In genomic region chr8:72138456-72138855, GRCm38 (mm10) we compare ENCODE assay signal across 34 mouse cellular contexts. TPM values are rescaled to one million over a fixed set of nuclear protein-coding genes. Genes with fewer than 3 reads are reported as not detected.
DNase-seq lines count a peak whose midpoint lies in the region; ATAC-seq and TF ChIP-seq lines count a peak whose summit lies in the region.
"Had no signal": no experiment of that assay in that cellular context is flagged by ENCODE, and none has a peak within 500 bp of the region (broad histone marks: within the 10 kb centered on the region; RNA-seq: fewer than 3 reads in every experiment).

No protein-coding gene starts in this region.

- no peak overlapping the region for H3K4me3 ChIP-seq in heart, embryonic 11.5 days (ENCODE audit: low read depth, low read length)
- peak overlapping the region; percentile 3; the same call in 1 of the 2 replicates for H3K4me3 ChIP-seq in hindbrain, embryonic 10.5 days
- H3K4me3 ChIP-seq in hindbrain, embryonic 16.5 days (ENCODE audit: low read length) = no peak overlapping the region
- H3K4me3 ChIP-seq in megakaryocyte, embryonic 14.5 days (replicated peaks) = peak overlapping the region; percentile 96
- H3K4me3 ChIP-seq in stomach, postnatal 0 days (ENCODE audit: low read depth, low read length) = no peak overlapping the region
- H3K4me3 ChIP-seq: embryonic facial prominence, embryonic 13.5 days; gastrocnemius, adult 2 months; heart, embryonic 12.5 days; hindbrain, embryonic 13.5 days had no signal

- ATAC-seq in heart, embryonic 11.5 days (replicated peaks; ENCODE audit: insufficient number of reproducible peaks, low FRiP score, low TSS enrichment) = no peak
- ATAC-seq in hindbrain, embryonic 16.5 days = no peak
- no peak for ATAC-seq in megakaryocyte, adult 5-6 weeks (ENCODE audit: poor library complexity, severe bottlenecking)
- ATAC-seq in stomach, postnatal 0 days (ENCODE audit: low FRiP score, low TSS enrichment) = no peak
- ATAC-seq: activated CD4-positive, CD25-positive, alpha-beta regulatory T cell, adult 4 months; CD4-positive, CD25-positive, alpha-beta regulatory T cell, adult 4 months; forebrain, embryonic 14.5 days; forebrain, postnatal 0 days; hindbrain, postnatal 0 days; inflammation-experienced regulatory T-cells, adult 6 months had no signal

- H3K27ac ChIP-seq in heart, embryonic 11.5 days (ENCODE audit: low read depth, low read length) = no peak overlapping the region
- no peak overlapping the region for H3K27ac ChIP-seq in hindbrain, embryonic 10.5 days
- no peak overlapping the region for H3K27ac ChIP-seq in hindbrain, embryonic 16.5 days (ENCODE audit: low read depth, low read length)
- no peak overlapping the region for H3K27ac ChIP-seq in stomach, postnatal 0 days (replicated peaks)
- H3K27ac ChIP-seq: embryonic facial prominence, embryonic 13.5 days; hindbrain, embryonic 13.5 days; hindbrain, postnatal 0 days had no signal

- TF ChIP-seq CTCF in stomach, postnatal 0 days (IDR thresholded peaks at IDR 0.05; ENCODE audit: low read depth) = no peak

- H3K4me1 ChIP-seq in heart, embryonic 11.5 days (ENCODE audit: control insufficient read depth, insufficient read depth, low read length) = peaks cover 11% of the 10 kb centered on the region
- peaks cover 36% of the 10 kb centered on the region for H3K4me1 ChIP-seq in hindbrain, embryonic 10.5 days (replicated peaks)
- H3K4me1 ChIP-seq in hindbrain, embryonic 16.5 days (ENCODE audit: control insufficient read depth, insufficient read depth, low read depth, low read length) = peaks cover 9% of the 10 kb centered on the region
- peaks cover 88% of the 10 kb centered on the region for H3K4me1 ChIP-seq in megakaryocyte, embryonic 14.5 days
- H3K4me1 ChIP-seq in stomach, postnatal 0 days (replicated peaks; ENCODE audit: control insufficient read depth, insufficient read depth) = no peaks in the 10 kb centered on the region

- WGBS in heart, embryonic 11.5 days (ENCODE audit: insufficient replicate concordance) = 86% methylated on average over 5 of the region's 5 CpGs
- WGBS in hindbrain, embryonic 10.5 days = 98% methylated on average over 5 of the region's 5 CpGs
- WGBS in hindbrain, embryonic 16.5 days = 97% methylated on average over 5 of the region's 5 CpGs
- WGBS in stomach, postnatal 0 days = 91% methylated on average over 5 of the region's 5 CpGs

- peaks cover 47% of the 10 kb centered on the region for H3K36me3 ChIP-seq in heart, embryonic 11.5 days (ENCODE audit: control insufficient read depth, insufficient read depth, low read length)
- H3K36me3 ChIP-seq in hindbrain, embryonic 10.5 days = peaks cover 57% of the 10 kb centered on the region
- H3K36me3 ChIP-seq in hindbrain, embryonic 16.5 days (ENCODE audit: control insufficient read depth, insufficient read depth, low read length) = peaks cover 7% of the 10 kb centered on the region; the same call in 1 of the 2 replicates
- H3K36me3 ChIP-seq in megakaryocyte, embryonic 14.5 days (replicated peaks; ENCODE audit: low read length) = peaks cover 64% of the 10 kb centered on the region
- H3K36me3 ChIP-seq in stomach, postnatal 0 days (ENCODE audit: control insufficient read depth, insufficient read depth, low read length) = peaks cover 28% of the 10 kb centered on the region

- no peak overlapping the region for H3K9ac ChIP-seq in heart, embryonic 11.5 days (ENCODE audit: low read depth, low read length)
- H3K9ac ChIP-seq in hindbrain, embryonic 16.5 days (ENCODE audit: low read depth, low read length) = no peak overlapping the region
- no peak overlapping the region for H3K9ac ChIP-seq in stomach, postnatal 0 days (ENCODE audit: low read length)
- H3K9ac ChIP-seq: embryonic facial prominence, embryonic 13.5 days; forebrain, postnatal 0 days; hindbrain, embryonic 13.5 days had no signal

- no peak overlapping the region for H3K4me2 ChIP-seq in heart, embryonic 11.5 days
- no peak overlapping the region for H3K4me2 ChIP-seq in hindbrain, embryonic 16.5 days (ENCODE audit: low read length)
- no peak overlapping the region for H3K4me2 ChIP-seq in stomach, postnatal 0 days (replicated peaks; ENCODE audit: low read depth)
- H3K4me2 ChIP-seq: hindbrain, embryonic 13.5 days had no signal

- no peak for TF ChIP-seq EP300 in stomach, postnatal 0 days (optimal IDR thresholded peaks at IDR 0.05)

- H3K9me3 ChIP-seq in heart, embryonic 11.5 days (replicated peaks; ENCODE audit: control insufficient read depth, low read length) = no peaks in the 10 kb centered on the region
- no peaks in the 10 kb centered on the region for H3K9me3 ChIP-seq in hindbrain, embryonic 10.5 days
- no peaks in the 10 kb centered on the region for H3K9me3 ChIP-seq in hindbrain, embryonic 16.5 days (ENCODE audit: control insufficient read depth, low read length)
- H3K9me3 ChIP-seq in megakaryocyte, embryonic 14.5 days = no peaks in the 10 kb centered on the region
- no peaks in the 10 kb centered on the region for H3K9me3 ChIP-seq in stomach, postnatal 0 days (ENCODE audit: control insufficient read depth, low read length)
- H3K9me3 ChIP-seq: embryonic facial prominence, embryonic 13.5 days; heart, embryonic 12.5 days; hindbrain, embryonic 13.5 days had no signal

- peak; percentile 91 for DNase-seq in heart, adult 11 months
- DNase-seq in hindbrain, embryonic 10.5 days (ENCODE audit: low spot score) = no peak
- peak; percentile 11 for DNase-seq in stomach, postnatal 0 days (ENCODE audit: low spot score)
- no peak for DNase-seq in layer of hippocampus, adult 9-10 months (ENCODE audit: low spot score)
- DNase-seq: adrenal gland, postnatal 10 days; adrenal gland, postnatal 36 days; B cell, adult 2 months; cerebellum, adult 18-20 months; cerebellum, adult 9-10 months; cerebellum, postnatal 14 days; forebrain, postnatal 0 days; gastrocnemius, adult 2 months; gastrocnemius, postnatal 14 days; heart, adult 18-20 months; heart, postnatal 14 days; kidney, adult 11 months; kidney, adult 8-10 months had no signal

- no peaks in the 10 kb centered on the region for H3K27me3 ChIP-seq in heart, embryonic 11.5 days (ENCODE audit: control insufficient read depth, insufficient read depth, low read length)
- H3K27me3 ChIP-seq in hindbrain, embryonic 10.5 days (ENCODE audit: insufficient read depth, poor library complexity, severe bottlenecking) = no peaks in the 10 kb centered on the region
- H3K27me3 ChIP-seq in hindbrain, embryonic 16.5 days (replicated peaks; ENCODE audit: control insufficient read depth, insufficient read depth, low read length) = no peaks in the 10 kb centered on the region
- no peaks in the 10 kb centered on the region for H3K27me3 ChIP-seq in megakaryocyte, embryonic 14.5 days (replicated peaks)
- H3K27me3 ChIP-seq in stomach, postnatal 0 days (ENCODE audit: control insufficient read depth, insufficient read depth, low read length) = no peaks in the 10 kb centered on the region
- H3K27me3 ChIP-seq: embryonic facial prominence, embryonic 13.5 days; heart, embryonic 12.5 days; hindbrain, embryonic 13.5 days had no signal

RNA-seq across cellular contexts. Expression of gene Tpm4, which starts 3.7 kb away (rescaled TPM):
- 405 and 429 TPM in 2 replicates for polyA plus RNA-seq in heart, embryonic 11.5 days (2014; fragmentation: Nextera tagmentation; extraction: Ambion mirVana)
- 481 and 624 TPM in 2 replicates for polyA plus RNA-seq in hindbrain, embryonic 10.5 days (2016; fragmentation: Nextera tagmentation; extraction: Ambion mirVana)
- 174 and 197 TPM in 2 replicates for polyA plus RNA-seq in hindbrain, embryonic 16.5 days (2015; fragmentation: Nextera tagmentation; extraction: Ambion mirVana)
- 84.6 and 1,037 TPM in 2 replicates for polyA plus RNA-seq in megakaryocyte, embryonic 14.5 days (2012; ENCODE audit: insufficient read depth, low replicate concordance)
- total RNA-seq in megakaryocyte, adult 5-6 weeks (2015) = 301 and 308 TPM in 2 replicates
- 515 and 545 TPM in 2 replicates for total RNA-seq in megakaryocyte, adult 5-6 weeks (2017)
- polyA plus RNA-seq in stomach, postnatal 0 days (2015; fragmentation: Nextera tagmentation; extraction: Ambion mirVana) = 330 and 364 TPM in 2 replicates

RNA-seq across cellular contexts. Expression of gene Rab8a, which starts 22.5 kb away (rescaled TPM):
- polyA plus RNA-seq in heart, embryonic 11.5 days (2014; fragmentation: Nextera tagmentation; extraction: Ambion mirVana) = 65.5 and 71.6 TPM in 2 replicates
- 141 and 155 TPM in 2 replicates for polyA plus RNA-seq in hindbrain, embryonic 10.5 days (2016; fragmentation: Nextera tagmentation; extraction: Ambion mirVana)
- polyA plus RNA-seq in hindbrain, embryonic 16.5 days (2015; fragmentation: Nextera tagmentation; extraction: Ambion mirVana) = 84.3 and 87.7 TPM in 2 replicates
- 48.8 and 66.5 TPM in 2 replicates for polyA plus RNA-seq in megakaryocyte, embryonic 14.5 days (2012; ENCODE audit: insufficient read depth, low replicate concordance)
- 63.8 and 66.5 TPM in 2 replicates for total RNA-seq in megakaryocyte, adult 5-6 weeks (2015)
- 436 and 580 TPM in 2 replicates for total RNA-seq in megakaryocyte, adult 5-6 weeks (2017)
- 84.0 and 88.6 TPM in 2 replicates for polyA plus RNA-seq in stomach, postnatal 0 days (2015; fragmentation: Nextera tagmentation; extraction: Ambion mirVana)

RNA-seq across cellular contexts. Expression of gene Olfr374, which starts 31.6 kb away (rescaled TPM):
- 0.23 TPM in 1 of 2 replicates, not detected in the other for polyA plus RNA-seq in heart, embryonic 11.5 days (2014; fragmentation: Nextera tagmentation; extraction: Ambion mirVana)
- polyA plus RNA-seq in hindbrain, embryonic 10.5 days (2016; fragmentation: Nextera tagmentation; extraction: Ambion mirVana) = not detected in 2 replicates
- polyA plus RNA-seq in hindbrain, embryonic 16.5 days (2015; fragmentation: Nextera tagmentation; extraction: Ambion mirVana) = 0.03 TPM in 1 of 2 replicates, not detected in the other
- polyA plus RNA-seq in megakaryocyte, embryonic 14.5 days (2012; ENCODE audit: insufficient read depth, low replicate concordance) = not detected in 2 replicates
- total RNA-seq in megakaryocyte, adult 5-6 weeks (2015) = not detected in 2 replicates
- total RNA-seq in megakaryocyte, adult 5-6 weeks (2017) = not detected in 2 replicates
- 0.06 TPM in 1 of 2 replicates, not detected in the other for polyA plus RNA-seq in stomach, postnatal 0 days (2015; fragmentation: Nextera tagmentation; extraction: Ambion mirVana)
- total RNA-seq: adrenal gland, postnatal 10 days; adrenal gland, postnatal 36 days; forebrain, postnatal 0 days; gastrocnemius, adult 2 months; gastrocnemius, postnatal 14 days; gastrocnemius, postnatal 4 days; heart, adult 18-20 months; heart, postnatal 14 days; hematopoietic stem cell, adult 5-6 weeks; hindbrain, postnatal 0 days had no signal
- polyA plus RNA-seq: forebrain, embryonic 11.5 days; forebrain, embryonic 14.5 days; forebrain, postnatal 0 days; heart, embryonic 16.5 days; hindbrain, postnatal 0 days had no signal

RNA-seq across cellular contexts. Expression of gene Hsh2d, which starts 51.0 kb away (rescaled TPM):
- 0.11 TPM in 1 of 2 replicates, not detected in the other for polyA plus RNA-seq in heart, embryonic 11.5 days (2014; fragmentation: Nextera tagmentation; extraction: Ambion mirVana)
- polyA plus RNA-seq in hindbrain, embryonic 10.5 days (2016; fragmentation: Nextera tagmentation; extraction: Ambion mirVana) = not detected in 2 replicates
- polyA plus RNA-seq in hindbrain, embryonic 16.5 days (2015; fragmentation: Nextera tagmentation; extraction: Ambion mirVana) = not detected in 2 replicates
- 2.3 and 4.8 TPM in 2 replicates for polyA plus RNA-seq in megakaryocyte, embryonic 14.5 days (2012; ENCODE audit: insufficient read depth, low replicate concordance)
- 8.3 and 12.3 TPM in 2 replicates for total RNA-seq in megakaryocyte, adult 5-6 weeks (2015)
- total RNA-seq in megakaryocyte, adult 5-6 weeks (2017) = 6.7 and 6.9 TPM in 2 replicates
- polyA plus RNA-seq in stomach, postnatal 0 days (2015; fragmentation: Nextera tagmentation; extraction: Ambion mirVana) = 3.9 TPM in 2 replicates
- total RNA-seq: adrenal gland, postnatal 36 days; forebrain, postnatal 0 days; gastrocnemius, adult 2 months; gastrocnemius, postnatal 14 days; gastrocnemius, postnatal 4 days; hindbrain, postnatal 0 days had no signal
- polyA plus RNA-seq: embryonic facial prominence, embryonic 13.5 days; forebrain, embryonic 11.5 days; forebrain, embryonic 14.5 days; forebrain, postnatal 0 days; hindbrain, embryonic 13.5 days; hindbrain, postnatal 0 days had no signal

RNA-seq across cellular contexts. Expression of gene Olfr373, which starts 55.5 kb away (rescaled TPM):
- not detected in 2 replicates for polyA plus RNA-seq in heart, embryonic 11.5 days (2014; fragmentation: Nextera tagmentation; extraction: Ambion mirVana)
- 0.04 TPM in 1 of 2 replicates, not detected in the other for polyA plus RNA-seq in hindbrain, embryonic 10.5 days (2016; fragmentation: Nextera tagmentation; extraction: Ambion mirVana)
- polyA plus RNA-seq in hindbrain, embryonic 16.5 days (2015; fragmentation: Nextera tagmentation; extraction: Ambion mirVana) = not detected in 2 replicates
- not detected in 2 replicates for polyA plus RNA-seq in megakaryocyte, embryonic 14.5 days (2012; ENCODE audit: insufficient read depth, low replicate concordance)
- not detected in 2 replicates for total RNA-seq in megakaryocyte, adult 5-6 weeks (2015)
- total RNA-seq in megakaryocyte, adult 5-6 weeks (2017) = not detected in 2 replicates
- 0.05 TPM in 1 of 2 replicates, not detected in the other for polyA plus RNA-seq in stomach, postnatal 0 days (2015; fragmentation: Nextera tagmentation; extraction: Ambion mirVana)
- total RNA-seq: adrenal gland, postnatal 10 days; adrenal gland, postnatal 36 days; forebrain, postnatal 0 days; gastrocnemius, adult 2 months; gastrocnemius, postnatal 14 days; gastrocnemius, postnatal 4 days; heart, adult 18-20 months; heart, postnatal 14 days; hematopoietic stem cell, adult 5-6 weeks; hindbrain, postnatal 0 days had no signal
- polyA plus RNA-seq: embryonic facial prominence, embryonic 13.5 days; forebrain, embryonic 11.5 days; forebrain, embryonic 14.5 days; forebrain, postnatal 0 days; frontal cortex, adult 2 months; heart, embryonic 12.5 days; heart, embryonic 16.5 days; hindbrain, embryonic 13.5 days had no signal

Comparison
In these comparisons a context has a peak if more than half of its experiments do, and no peak if none do; other contexts are left out.
1. H3K4me3 ChIP-seq: peak in hindbrain, embryonic 10.5 days (single experiment) and megakaryocyte, embryonic 14.5 days (single experiment); none in heart, embryonic 11.5 days (single experiment), hindbrain, embryonic 16.5 days (single experiment) and stomach, postnatal 0 days (single experiment).
2. DNase-seq: peak in heart, adult 11 months (single experiment) and stomach, postnatal 0 days (single experiment); none in hindbrain, embryonic 10.5 days (single experiment) and layer of hippocampus, adult 9-10 months (single experiment).